Comparison of ENCODE assay signal across 8 mouse cellular contexts in genomic region chr6:85452816-85453215, GRCm38 (mm10). TPM values are rescaled to one million over a fixed set of nuclear protein-coding genes. Genes with fewer than 3 reads are reported as not detected.
DNase-seq lines count a peak whose midpoint lies in the region; ATAC-seq and TF ChIP-seq lines count a peak whose summit lies in the region.

No protein-coding gene starts in this region.

- peak overlapping the region; percentile 88 for H3K4me2 ChIP-seq in lung, embryonic 15.5 days
- peak overlapping the region; percentile 91 for H3K4me2 ChIP-seq in forebrain, embryonic 15.5 days (replicated peaks)
- H3K4me2 ChIP-seq in liver, postnatal 0 days (ENCODE audit: low read depth, low read length) = peak overlapping the region; percentile 97

- H3K27me3 ChIP-seq in lung, embryonic 15.5 days = no peaks in the 10 kb centered on the region
- H3K27me3 ChIP-seq in forebrain, embryonic 15.5 days = no peaks in the 10 kb centered on the region
- no peaks in the 10 kb centered on the region for H3K27me3 ChIP-seq in liver, postnatal 0 days (ENCODE audit: insufficient read depth, low read length)

- no peak for TF ChIP-seq POLR2A in bone marrow, adult 2 months (IDR thresholded peaks at IDR 0.05; ENCODE audit: borderline replicate concordance, control insufficient read depth, low read depth, low read length)

- H3K4me1 ChIP-seq in lung, embryonic 15.5 days = peaks cover 38% of the 10 kb centered on the region
- no peaks in the 10 kb centered on the region; the same call in 1 of the 2 replicates for H3K4me1 ChIP-seq in bone marrow, adult 2 months (ENCODE audit: control insufficient read depth, insufficient read depth, low read length)
- H3K4me1 ChIP-seq in forebrain, embryonic 15.5 days = peaks cover 47% of the 10 kb centered on the region
- peaks cover 48% of the 10 kb centered on the region for H3K4me1 ChIP-seq in liver, postnatal 0 days (ENCODE audit: insufficient read depth)

- TF ChIP-seq CTCF in bone marrow, adult 2 months (IDR thresholded peaks at IDR 0.05; ENCODE audit: control insufficient read depth, insufficient read depth, low read length) = no peak
- TF ChIP-seq CTCF in liver, postnatal 0 days (IDR thresholded peaks at IDR 0.05; ENCODE audit: low read depth) = no peak

- H3K36me3 ChIP-seq in lung, embryonic 15.5 days = 0 out of 2 replicates have a peak, but pooled peaks cover 3% of the 10 kb centered on the region
- no peaks in the 10 kb centered on the region for H3K36me3 ChIP-seq in forebrain, embryonic 15.5 days
- no peaks in the 10 kb centered on the region; the same call in 1 of the 2 replicates for H3K36me3 ChIP-seq in liver, postnatal 0 days (replicated peaks; ENCODE audit: insufficient read depth, low read length)

- intact Hi-C loops in left cerebral cortex, postnatal 10 days (cut with DNase I) = no loop called here

- WGBS in lung, embryonic 15.5 days = 7% methylated on average over 7 of the region's 7 CpGs
- WGBS in bone marrow, adult 2 months = 2% methylated on average over 7 of the region's 7 CpGs
- 12% methylated on average over 7 of the region's 7 CpGs for WGBS in forebrain, embryonic 15.5 days
- WGBS in liver, postnatal 0 days (ENCODE audit: insufficient replicate concordance) = 6% methylated on average over 7 of the region's 7 CpGs

- peak overlapping the region; percentile 95; the same call in 1 of the 2 replicates for H3K27ac ChIP-seq in lung, embryonic 15.5 days
- H3K27ac ChIP-seq in bone marrow, adult 2 months (ENCODE audit: control insufficient read depth, insufficient read depth, low read depth, low read length, poor library complexity) = no peak overlapping the region
- peak overlapping the region; percentile 90 for H3K27ac ChIP-seq in forebrain, embryonic 15.5 days (replicated peaks)
- H3K27ac ChIP-seq in liver, postnatal 0 days (ENCODE audit: low read depth) = peak overlapping the region; percentile 89

- peak overlapping the region; percentile 89 for H3K9ac ChIP-seq in lung, embryonic 15.5 days
- peak overlapping the region; percentile 86 for H3K9ac ChIP-seq in forebrain, embryonic 15.5 days (replicated peaks)
- H3K9ac ChIP-seq in liver, postnatal 0 days (replicated peaks) = peak overlapping the region; percentile 93

- peak overlapping the region; percentile 71 for H3K4me3 ChIP-seq in lung, embryonic 15.5 days
- H3K4me3 ChIP-seq in bone marrow, adult 2 months (replicated peaks; ENCODE audit: control insufficient read depth, low read depth, low read length) = peak overlapping the region; percentile 90
- peak overlapping the region; percentile 85 for H3K4me3 ChIP-seq in forebrain, embryonic 15.5 days
- peak overlapping the region; percentile 83 for H3K4me3 ChIP-seq in liver, postnatal 0 days (ENCODE audit: low read depth, low read length)

- no peaks in the 10 kb centered on the region for H3K9me3 ChIP-seq in lung, embryonic 15.5 days
- H3K9me3 ChIP-seq in forebrain, embryonic 15.5 days = no peaks in the 10 kb centered on the region
- no peaks in the 10 kb centered on the region for H3K9me3 ChIP-seq in liver, postnatal 0 days (ENCODE audit: low read length)

- DNase-seq in lung, postnatal 14 days = no peak
- no peak for DNase-seq in liver, postnatal 0 days
- DNase-seq in left cerebral cortex, postnatal 10 days (ENCODE audit: extremely low spot score in 1 of 2, low spot score in 2 of 2) = no peak
- no peak for DNase-seq in right cerebral cortex, postnatal 4 days
- DNase-seq in urinary bladder, postnatal 10 days (ENCODE audit: low spot score) = no peak

- TF ChIP-seq EP300 in liver, postnatal 0 days (IDR thresholded peaks at IDR 0.05; ENCODE audit: low read depth) = no peak

- ATAC-seq in lung, embryonic 15.5 days (ENCODE audit: borderline replicate concordance, extremely low read depth, low FRiP score, low TSS enrichment) = no peak
- no peak for ATAC-seq in forebrain, embryonic 15.5 days (replicated peaks)
- ATAC-seq in liver, postnatal 0 days = no peak

RNA-seq across cellular contexts. Expression of gene Pradc1, which starts 1.0 kb away (rescaled TPM):
- polyA plus RNA-seq in lung, embryonic 15.5 days (2015; fragmentation: Nextera tagmentation; extraction: Ambion mirVana) = 46.0 and 46.7 TPM in 2 replicates
- polyA plus RNA-seq in bone marrow, adult 2 months (2011; ENCODE audit: insufficient read depth, insufficient read length, low replicate concordance, missing spikeins) = 3.5 and 16.0 TPM in 2 replicates
- 28.7 and 29.7 TPM in 2 replicates for polyA plus RNA-seq in forebrain, embryonic 15.5 days (2015; fragmentation: Nextera tagmentation; extraction: Ambion mirVana)
- polyA plus RNA-seq in liver, postnatal 0 days (2015; fragmentation: Nextera tagmentation; extraction: Ambion mirVana) = 16.6 and 17.2 TPM in 2 replicates
- total RNA-seq in left cerebral cortex, postnatal 10 days (2021) = 10 to 100 TPM; 20.4 to 22.1 TPM

RNA-seq across cellular contexts. Expression of gene Cct7, which starts 1.5 kb away (rescaled TPM):
- 502 and 506 TPM in 2 replicates for polyA plus RNA-seq in lung, embryonic 15.5 days (2015; fragmentation: Nextera tagmentation; extraction: Ambion mirVana)
- polyA plus RNA-seq in bone marrow, adult 2 months (2011; ENCODE audit: insufficient read depth, insufficient read length, low replicate concordance, missing spikeins) = 87.1 and 97.5 TPM in 2 replicates
- 644 and 647 TPM in 2 replicates for polyA plus RNA-seq in forebrain, embryonic 15.5 days (2015; fragmentation: Nextera tagmentation; extraction: Ambion mirVana)
- 146 and 157 TPM in 2 replicates for polyA plus RNA-seq in liver, postnatal 0 days (2015; fragmentation: Nextera tagmentation; extraction: Ambion mirVana)
- 100 to 1,000 TPM; 245 to 257 TPM for total RNA-seq in left cerebral cortex, postnatal 10 days (2021)

RNA-seq across cellular contexts. Expression of gene Smyd5, which starts 21.0 kb away (rescaled TPM):
- 62.6 and 64.0 TPM in 2 replicates for polyA plus RNA-seq in lung, embryonic 15.5 days (2015; fragmentation: Nextera tagmentation; extraction: Ambion mirVana)
- 7.3 and 8.1 TPM in 2 replicates for polyA plus RNA-seq in bone marrow, adult 2 months (2011; ENCODE audit: insufficient read depth, insufficient read length, low replicate concordance, missing spikeins)
- 54.2 and 56.8 TPM in 2 replicates for polyA plus RNA-seq in forebrain, embryonic 15.5 days (2015; fragmentation: Nextera tagmentation; extraction: Ambion mirVana)
- 9.6 and 11.3 TPM in 2 replicates for polyA plus RNA-seq in liver, postnatal 0 days (2015; fragmentation: Nextera tagmentation; extraction: Ambion mirVana)
- 10 to 100 TPM; 45.7 to 47.7 TPM for total RNA-seq in left cerebral cortex, postnatal 10 days (2021)

RNA-seq across cellular contexts. Expression of gene Noto, which starts 29.1 kb away (rescaled TPM):
- 0.47 and 0.78 TPM in 2 replicates for polyA plus RNA-seq in lung, embryonic 15.5 days (2015; fragmentation: Nextera tagmentation; extraction: Ambion mirVana)
- 2.0 TPM in 1 of 2 replicates, not detected in the other for polyA plus RNA-seq in bone marrow, adult 2 months (2011; ENCODE audit: insufficient read depth, insufficient read length, low replicate concordance, missing spikeins)
- not detected in 2 replicates for polyA plus RNA-seq in forebrain, embryonic 15.5 days (2015; fragmentation: Nextera tagmentation; extraction: Ambion mirVana)
- polyA plus RNA-seq in liver, postnatal 0 days (2015; fragmentation: Nextera tagmentation; extraction: Ambion mirVana) = not detected in 2 replicates
- total RNA-seq in left cerebral cortex, postnatal 10 days (2021) = not detected

RNA-seq across cellular contexts. Expression of gene Fbxo41, which starts 50.0 kb away (rescaled TPM):
- 0.06 and 0.16 TPM in 2 replicates for polyA plus RNA-seq in lung, embryonic 15.5 days (2015; fragmentation: Nextera tagmentation; extraction: Ambion mirVana)
- not detected in 2 replicates for polyA plus RNA-seq in bone marrow, adult 2 months (2011; ENCODE audit: insufficient read depth, insufficient read length, low replicate concordance, missing spikeins)
- 7.2 and 7.4 TPM in 2 replicates for polyA plus RNA-seq in forebrain, embryonic 15.5 days (2015; fragmentation: Nextera tagmentation; extraction: Ambion mirVana)
- polyA plus RNA-seq in liver, postnatal 0 days (2015; fragmentation: Nextera tagmentation; extraction: Ambion mirVana) = not detected in 2 replicates
- 100 to 1,000 TPM; 113 to 114 TPM for total RNA-seq in left cerebral cortex, postnatal 10 days (2021)
